Mouse (Mus musculus) kidney, postnatal 0 days (tissue): ENCODE measurements at regions not wholly inside any gene's neighbourhood (a gene's known extent, or its start where the extent isn't known, plus 50 kb on each side); places are given as distances from the start of the nearest gene placed in this dataset.

ENCODE experiments used
- ATAC-seq: fragments of 200-750 bp; cut with Nextera tagmentation; replicated peaks from 2 replicates; pipeline ENCODE4 v1.8.0; 2017; ENCODE audit warnings: low read depth, moderate number of reproducible peaks, moderate TSS enrichment, moderate library complexity; ENCODE audit not compliant: low FRiP score
- DNase-seq: peaks from one replicate; pipeline ENCODE4 v3.0.0-alpha.2; 2016; ENCODE audit warnings: low spot score
- H3K27ac ChIP-seq: fragments of 300-500 bp; sonication (generic); 2 replicates; pipeline ENCODE4 v1.5.1; 2014; ENCODE audit warnings: mild to moderate bottlenecking
- H3K27me3 ChIP-seq: fragments of 300-500 bp; sonication (generic); 2 replicates; pipeline ENCODE4 v1.6.1; 2014; ENCODE audit warnings: low read length, mixed read lengths; ENCODE audit not compliant: insufficient read depth
- H3K36me3 ChIP-seq: fragments of 300-500 bp; sonication (generic); 2 replicates; pipeline ENCODE4 v1.6.1; 2014; ENCODE audit warnings: low read length, mixed read lengths; ENCODE audit not compliant: insufficient read depth
- H3K4me1 ChIP-seq: fragments of 300-500 bp; sonication (generic); replicated peaks from 2 replicates; pipeline ENCODE4 v1.6.1; 2014; ENCODE audit warnings: antibody characterized with exemption, low read length, mixed read lengths; ENCODE audit not compliant: insufficient read depth
- H3K4me2 ChIP-seq: fragments of 300-500 bp; sonication (generic); 2 replicates; pipeline ENCODE4 v1.6.1; 2014; ENCODE audit warnings: mild to moderate bottlenecking, low read length, moderate library complexity, mixed read lengths
- H3K4me3 ChIP-seq: fragments of 300-500 bp; sonication (generic); replicated peaks from 2 replicates; pipeline ENCODE4 v1.5.1; 2014; ENCODE audit warnings: low read depth, low read length
- H3K9ac ChIP-seq: fragments of 300-500 bp; sonication (generic); 2 replicates; pipeline ENCODE4 v1.6.1; 2014; ENCODE audit warnings: low read depth, low read length
- H3K9me3 ChIP-seq: fragments of 300-500 bp; sonication (generic); replicated peaks from 2 replicates; pipeline ENCODE4 v1.6.1; 2016; ENCODE audit warnings: low read length, inconsistent platforms, mixed read lengths
- CTCF ChIP-seq: IDR thresholded peaks from 2 replicates; pipeline ENCODE4 v1.5.1; 2016; ENCODE audit warnings: antibody characterized with exemption, low read depth, mild to moderate bottlenecking, moderate library complexity
- WGBS: fragments of 180-500 bp; shearing (Covaris S2); extraction: QIAGEN DNeasy Blood & Tissue Kit; methylation state at CpG from one replicate; pipeline ENCODE4 v1.1.7; 2014; 5-methylcytosine and 5-hydroxymethylcytosine counted together

- Histone ChIP-seq H3K9ac (no peak overlapping the region), H3K36me3 (no peaks in the 10 kb centered on the region), H3K4me2 (no peak overlapping the region), H3K4me3 (no peak overlapping the region), H3K9me3 (no peaks in the 10 kb centered on the region), H3K4me1 (no peaks in the 10 kb centered on the region), H3K27ac (no peak overlapping the region), H3K27me3 (no peaks in the 10 kb centered on the region)
- ATAC-seq (no peak), DNase-seq (no peak)
- TF ChIP-seq CTCF = no peak
- 93% methylated on average over 1 of the region's 1 CpGs for WGBS
These were observed 1031.9 kb downstream of the Car8 start for GRCm38 (mm10) chr4:7206987-7207386.

GRCm38 (mm10) chr4:7201816-7202215 lies 1037.0 kb downstream of the Car8 start:
- no peaks in the 10 kb centered on the region for H3K36me3 ChIP-seq
- TF ChIP-seq CTCF = no peak
- no peak overlapping the region for H3K27ac ChIP-seq
- H3K4me3 ChIP-seq = no peak overlapping the region
- no peak overlapping the region for H3K4me2 ChIP-seq
- H3K9me3 ChIP-seq = no peaks in the 10 kb centered on the region
- WGBS = 41% methylated on average over 2 of the region's 2 CpGs
- no peak for ATAC-seq
- no peak for DNase-seq
- H3K4me1 ChIP-seq = no peaks in the 10 kb centered on the region
- H3K9ac ChIP-seq = no peak overlapping the region
- no peaks in the 10 kb centered on the region for H3K27me3 ChIP-seq

- ATAC-seq (no peak), DNase-seq (no peak)
- Histone ChIP-seq H3K9me3 (no peaks in the 10 kb centered on the region), H3K4me2 (no peak overlapping the region), H3K27me3 (no peaks in the 10 kb centered on the region), H3K4me1 (no peaks in the 10 kb centered on the region), H3K36me3 (no peaks in the 10 kb centered on the region), H3K4me3 (no peak overlapping the region), H3K27ac (no peak overlapping the region), H3K9ac (no peak overlapping the region)
- 63% methylated on average over 2 of the region's 2 CpGs for WGBS
- no peak for TF ChIP-seq CTCF
These were observed 1038.9 kb downstream of the Car8 start for GRCm38 (mm10) chr4:7199941-7200340.

- Histone ChIP-seq H3K27ac (no peak overlapping the region), H3K4me3 (no peak overlapping the region), H3K4me2 (no peak overlapping the region), H3K9me3 (no peaks in the 10 kb centered on the region), H3K27me3 (no peaks in the 10 kb centered on the region), H3K4me1 (no peaks in the 10 kb centered on the region), H3K9ac (no peak overlapping the region), H3K36me3 (no peaks in the 10 kb centered on the region)
- DNase-seq (no peak), ATAC-seq (no peak)
- WGBS = 82% methylated on average over 2 of the region's 2 CpGs
- no peak for TF ChIP-seq CTCF
These were observed 1039.8 kb downstream of the Car8 start for GRCm38 (mm10) chr4:7199052-7199451.

GRCm38 (mm10) chr4:7196570-7196969 lies 1042.3 kb downstream of the Car8 start:
- H3K4me3 ChIP-seq = no peak overlapping the region
- no peak overlapping the region for H3K9ac ChIP-seq
- no peaks in the 10 kb centered on the region for H3K4me1 ChIP-seq
- no peaks in the 10 kb centered on the region for H3K27me3 ChIP-seq
- no peaks in the 10 kb centered on the region for H3K36me3 ChIP-seq
- 46% methylated on average over 3 of the region's 3 CpGs for WGBS
- no peaks in the 10 kb centered on the region for H3K9me3 ChIP-seq
- no peak for TF ChIP-seq CTCF
- H3K4me2 ChIP-seq = no peak overlapping the region
- ATAC-seq (no peak), DNase-seq (peak; percentile 4)
- no peak overlapping the region for H3K27ac ChIP-seq

- ATAC-seq (no peak), DNase-seq (no peak)
- no peak for TF ChIP-seq CTCF
- Histone ChIP-seq H3K9ac (no peak overlapping the region), H3K27me3 (no peaks in the 10 kb centered on the region), H3K4me2 (no peak overlapping the region), H3K4me3 (no peak overlapping the region), H3K9me3 (no peaks in the 10 kb centered on the region), H3K36me3 (no peaks in the 10 kb centered on the region), H3K4me1 (no peaks in the 10 kb centered on the region), H3K27ac (no peak overlapping the region)
- 59% methylated on average over 1 of the region's 1 CpGs for WGBS
These were observed 1043.2 kb downstream of the Car8 start for GRCm38 (mm10) chr4:7195619-7196018.

DNA sequence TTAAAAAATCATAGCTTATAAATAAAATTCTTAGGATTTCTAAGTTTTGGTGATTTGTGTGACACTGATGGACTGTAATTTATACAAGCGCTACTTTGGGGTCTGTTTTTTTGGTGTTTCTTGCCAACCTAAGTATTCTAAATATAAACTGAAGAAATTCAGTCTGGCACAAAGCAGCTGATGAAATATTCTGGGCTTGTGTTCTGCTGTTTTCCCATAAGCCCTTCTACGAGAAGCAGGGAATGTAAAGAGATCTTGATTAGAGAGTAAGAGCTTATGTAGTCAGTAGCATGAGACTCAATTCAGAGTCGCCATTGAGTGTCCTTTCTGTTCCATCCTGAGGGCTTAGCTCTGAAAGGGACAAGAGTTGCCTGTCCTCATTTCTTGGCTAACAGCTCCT lies 1046.9 kb downstream of the Car8 start:
- no peak overlapping the region for H3K4me3 ChIP-seq
- no peaks in the 10 kb centered on the region for H3K27me3 ChIP-seq
- H3K4me1 ChIP-seq = no peaks in the 10 kb centered on the region
- ATAC-seq = no peak
- H3K27ac ChIP-seq = no peak overlapping the region
- 78% methylated on average over 3 of the region's 3 CpGs for WGBS
- DNase-seq = no peak
- no peak overlapping the region for H3K9ac ChIP-seq
- no peaks in the 10 kb centered on the region for H3K36me3 ChIP-seq
- no peaks in the 10 kb centered on the region for H3K9me3 ChIP-seq
- H3K4me2 ChIP-seq = no peak overlapping the region
- no peak for TF ChIP-seq CTCF
